Mouse (Mus musculus) thymus, adult 2 months (tissue): ENCODE measurements at regions not wholly inside any gene's neighbourhood (a gene's known extent, or its start where the extent isn't known, plus 50 kb on each side); places are given as distances from the start of the nearest gene placed in this dataset.

ENCODE experiments used
- CTCF ChIP-seq: fragments of 200-500 bp; IDR thresholded peaks from 2 replicates; pipeline ENCODE4 v1.5.1; 2012; ENCODE audit warnings: mild to moderate bottlenecking, control low read depth, low read length, moderate library complexity, borderline replicate concordance; ENCODE audit not compliant: control insufficient read depth, poor library complexity, insufficient read depth; ENCODE audit errors: extremely low read depth
- POLR2A ChIP-seq: fragments of 200-500 bp; IDR thresholded peaks from 2 replicates; pipeline ENCODE4 v1.6.1; 2012; ENCODE audit warnings: mild to moderate bottlenecking, low read length, control low read depth, moderate library complexity; ENCODE audit not compliant: control insufficient read depth, poor library complexity, insufficient read depth; ENCODE audit errors: extremely low read depth

- TF ChIP-seq CTCF: no peak
- no peak for TF ChIP-seq POLR2A
These were observed 383.1 kb upstream of the Actbl2 start for GRCm38 (mm10) chr13:110871776-110872135.
